Mouse (Mus musculus) limb, embryonic 11.5 days (tissue): ENCODE results near the gene Gse1. TPM values are rescaled to one million over a fixed set of nuclear protein-coding genes. Genes with fewer than 3 reads are reported as not detected.

Experiments used
- ATAC-seq: fragments of 200-750 bp; cut with Nextera tagmentation; 2 replicates; pipeline ENCODE4 v1.8.0; 2017; ENCODE audit warnings: low read depth; ENCODE audit not compliant: insufficient number of reproducible peaks, low FRiP score, low TSS enrichment
- DNase-seq: peaks from one replicate; pipeline ENCODE4 v3.0.0-alpha.2; 2015; ENCODE audit warnings: low spot score
- H3K27ac ChIP-seq: fragments of 300-500 bp; sonication (generic); replicated peaks from 2 replicates; pipeline ENCODE4 v1.5.1; 2014; ENCODE audit warnings: low read depth, mild to moderate bottlenecking, low read length
- H3K27me3 ChIP-seq: fragments of 300-500 bp; sonication (generic); 2 replicates; pipeline ENCODE4 v1.6.1; 2014; ENCODE audit warnings: mild to moderate bottlenecking, low read length, mixed read lengths; ENCODE audit not compliant: control insufficient read depth, insufficient read depth
- H3K36me3 ChIP-seq: fragments of 300-500 bp; sonication (generic); 2 replicates; pipeline ENCODE4 v1.6.1; 2014; ENCODE audit warnings: mild to moderate bottlenecking, low read length, moderate library complexity, mixed read lengths; ENCODE audit not compliant: control insufficient read depth, insufficient read depth
- H3K4me1 ChIP-seq: fragments of 300-500 bp; sonication (generic); 2 replicates; pipeline ENCODE4 v1.6.1; 2014; ENCODE audit warnings: low read length, mixed read lengths; ENCODE audit not compliant: control insufficient read depth, insufficient read depth
- H3K4me2 ChIP-seq: fragments of 300-500 bp; sonication (generic); 2 replicates; pipeline ENCODE4 v1.6.1; 2014; ENCODE audit warnings: low read depth, mild to moderate bottlenecking, moderate library complexity; ENCODE audit not compliant: severe bottlenecking
- H3K4me3 ChIP-seq: fragments of 300-500 bp; sonication (generic); 2 replicates; pipeline ENCODE4 v1.5.1; 2014; ENCODE audit warnings: low read depth, low read length
- H3K9ac ChIP-seq: fragments of 300-500 bp; sonication (generic); 2 replicates; pipeline ENCODE4 v1.6.1; 2014; ENCODE audit warnings: mild to moderate bottlenecking, low read length
- H3K9me3 ChIP-seq: fragments of 300-500 bp; sonication (generic); 2 replicates; pipeline ENCODE4 v1.6.1; 2016; ENCODE audit warnings: low read length; ENCODE audit not compliant: control insufficient read depth
- whole genome bisulfite sequencing: fragments of 180-500 bp; shearing (Covaris S2); extraction: QIAGEN DNeasy Blood & Tissue Kit; methylation state at CpG from one replicate; pipeline ENCODE4 v1.1.7; 2014; 5-methylcytosine and 5-hydroxymethylcytosine counted together
- polyA plus RNA-seq: library from polyadenylated mRNA; unstranded; fragments of >200 nt; fragmentation: Nextera tagmentation; extraction: Ambion mirVana; gene quantifications from 2 replicates; pipeline ENCODE4 v1.2.1, GENCODE M21; 2014

Gse1 gene
- polyA plus RNA-seq, 1 experiment from 2014 or later: 6.6 TPM

GRCm38 (mm10) chr8:120536306-120537206 lies 308.3 kb downstream of the Gse1 start:
- H3K9ac ChIP-seq: peak overlapping the region; percentile 2; the same call in 1 of the 2 replicates
- H3K4me2 ChIP-seq: peak overlapping the region; percentile 96
- peaks cover 80% of the 10 kb centered on the region for H3K4me1 ChIP-seq
- H3K4me3 ChIP-seq: peak overlapping the region; percentile 54
- ATAC-seq: peak; percentile 19
- H3K27ac ChIP-seq: peak overlapping the region; percentile 51; the same call in 1 of the 2 replicates
- under 1% methylated on average over 56 of the region's 61 CpGs for WGBS
- no peaks in the 10 kb centered on the region for H3K27me3 ChIP-seq
- no peaks in the 10 kb centered on the region for H3K36me3 ChIP-seq
- DNase-seq: peak; percentile 64
- no peaks in the 10 kb centered on the region for H3K9me3 ChIP-seq

GRCm38 (mm10) chr8:120537207-120537817 lies 309.1 kb downstream of the Gse1 start:
- no peaks in the 10 kb centered on the region for H3K27me3 ChIP-seq
- H3K4me2 ChIP-seq: peak overlapping the region; percentile 96
- DNase-seq (peak; percentile 87), ATAC-seq (peak; percentile 11; the same call in 1 of the 2 replicates)
- peak overlapping the region; percentile 67 for H3K27ac ChIP-seq
- H3K4me1 ChIP-seq: peaks cover 76% of the 10 kb centered on the region
- peak overlapping the region; percentile 68 for H3K9ac ChIP-seq
- H3K36me3 ChIP-seq: no peaks in the 10 kb centered on the region
- 1% methylated on average over 72 of the region's 79 CpGs for WGBS
- peak overlapping the region; percentile 54 for H3K4me3 ChIP-seq
- no peaks in the 10 kb centered on the region for H3K9me3 ChIP-seq

GRCm38 (mm10) chr8:120537818-120538396 lies 309.7 kb downstream of the Gse1 start:
- peaks cover 78% of the 10 kb centered on the region for H3K4me1 ChIP-seq
- H3K4me2 ChIP-seq: peak overlapping the region; percentile 96
- DNase-seq (peak; percentile 81), ATAC-seq (no peak)
- H3K4me3 ChIP-seq: peak overlapping the region; percentile 54
- peak overlapping the region; percentile 68 for H3K9ac ChIP-seq
- WGBS: under 1% methylated on average over 37 of the region's 46 CpGs
- no peaks in the 10 kb centered on the region for H3K36me3 ChIP-seq
- no peaks in the 10 kb centered on the region for H3K27me3 ChIP-seq
- H3K27ac ChIP-seq: peak overlapping the region; percentile 77
- no peaks in the 10 kb centered on the region for H3K9me3 ChIP-seq

- no peaks in the 10 kb centered on the region for H3K9me3 ChIP-seq
- peaks cover 78% of the 10 kb centered on the region for H3K4me1 ChIP-seq
- peak overlapping the region; percentile 54 for H3K4me3 ChIP-seq
- peak overlapping the region; percentile 96 for H3K4me2 ChIP-seq
- no peaks in the 10 kb centered on the region for H3K36me3 ChIP-seq
- peak overlapping the region; percentile 68 for H3K9ac ChIP-seq
- peak overlapping the region; percentile 77 for H3K27ac ChIP-seq
- no peaks in the 10 kb centered on the region for H3K27me3 ChIP-seq
- ATAC-seq (no peak), DNase-seq (peak; percentile 82)
- under 1% methylated on average over 36 of the region's 37 CpGs for WGBS
These were observed 310.4 kb downstream of the Gse1 start for GRCm38 (mm10) chr8:120538397-120539240.

GRCm38 (mm10) chr8:120539381-120539774 lies 311.1 kb downstream of the Gse1 start:
- Histone ChIP-seq H3K27me3 (no peaks in the 10 kb centered on the region), H3K9me3 (no peaks in the 10 kb centered on the region), H3K4me1 (peaks cover 76% of the 10 kb centered on the region), H3K4me3 (no peak overlapping the region; the same call in 1 of the 2 replicates), H3K4me2 (peak overlapping the region; percentile 96; the same call in 1 of the 2 replicates), H3K9ac (0 out of 2 replicates have a peak overlapping the region, but pooled peaks have one; percentile 17), H3K27ac (peak overlapping the region; percentile 77), H3K36me3 (no peaks in the 10 kb centered on the region)
- 17% methylated on average over 5 of the region's 6 CpGs for WGBS
- DNase-seq (no peak), ATAC-seq (no peak)

GRCm38 (mm10) chr8:120539775-120540625 lies 311.7 kb downstream of the Gse1 start:
- peak; percentile 53 for DNase-seq
- H3K27me3 ChIP-seq: no peaks in the 10 kb centered on the region
- 18% methylated on average over 23 of the region's 23 CpGs for WGBS

GRCm38 (mm10) chr8:120542995-120543394 lies 314.7 kb downstream of the Gse1 start:
- Histone ChIP-seq H3K27ac (no peak overlapping the region), H3K27me3 (no peaks in the 10 kb centered on the region), H3K36me3 (no peaks in the 10 kb centered on the region), H3K9ac (no peak overlapping the region), H3K4me1 (peaks cover 79% of the 10 kb centered on the region), H3K4me2 (0 out of 2 replicates have a peak overlapping the region, but pooled peaks have one; percentile 15), H3K4me3 (no peak overlapping the region), H3K9me3 (no peaks in the 10 kb centered on the region)
- 22% methylated on average over 13 of the region's 13 CpGs for WGBS
- ATAC-seq: no peak
- DNase-seq: no peak

More at GRCm38 (mm10) chr8:120539775-120540625, 311.7 kb downstream of the Gse1 start:
- H3K9me3 ChIP-seq: no peaks in the 10 kb centered on the region
- no peaks in the 10 kb centered on the region for H3K36me3 ChIP-seq
- peak overlapping the region; percentile 96; the same call in 1 of the 2 replicates for H3K4me2 ChIP-seq
- H3K4me3 ChIP-seq: no peak overlapping the region
- peak overlapping the region; percentile 77 for H3K27ac ChIP-seq
- H3K9ac ChIP-seq: peak overlapping the region; percentile 14; the same call in 1 of the 2 replicates
- H3K4me1 ChIP-seq: peaks cover 74% of the 10 kb centered on the region
- ATAC-seq: no peak
